Mouse (Mus musculus) layer of hippocampus, postnatal 14 days (tissue): ENCODE results near the gene Ankrd1. TPM values are rescaled to one million over a fixed set of nuclear protein-coding genes. Genes with fewer than 3 reads are reported as not detected.

Experiments used
- DNase-seq, 2 experiments: peaks; one replicate each; pipeline ENCODE4 v3.0.0; 2021 to 2022; ENCODE audit warnings: low spot score in 2 of 2, mixed read lengths in 1 of 2
- total RNA-seq, 2 experiments: library from RNA; stranded (reverse); gene quantifications; 2 replicates each; pipeline ENCODE4 v1.2.3; 2021

The Ankrd1 gene
- total RNA-seq, 2 experiments from 2014 or later: not detected

- peak in 1 of 2 experiments; percentile 55 for DNase-seq
These were observed 8.6 kb downstream of the Ankrd1 start for GRCm38 (mm10) chr19:36111054-36111895.

GRCm38 (mm10) chr19:36110465-36110864, 9.4 kb downstream of the Ankrd1 start:
- DNase-seq: no peak

GRCm38 (mm10) chr19:36109318-36109944, 10.5 kb downstream of the Ankrd1 start:
- no peak for DNase-seq

- no peak for DNase-seq
These were observed 16.0 kb downstream of the Ankrd1 start for GRCm38 (mm10) chr19:36103909-36104308.

GRCm38 (mm10) chr19:36098916-36099315, 21.0 kb downstream of the Ankrd1 start:
- no peak for DNase-seq

- DNase-seq: no peak
These were observed 21.6 kb downstream of the Ankrd1 start for GRCm38 (mm10) chr19:36098265-36098664.

GRCm38 (mm10) chr19:36097194-36097593, 22.7 kb downstream of the Ankrd1 start:
- DNase-seq: no peak

- DNase-seq: peak in 1 of 2 experiments; percentile 35
These were observed 29.1 kb downstream of the Ankrd1 start for GRCm38 (mm10) chr19:36090781-36091180.

GRCm38 (mm10) chr19:36083262-36084225, 36.4 kb downstream of the Ankrd1 start, which contains the start of gene Rpp30:
Gene Rpp30 (plus strand): TSS chr19:36083716.
- peak; percentile 60 to 91 for DNase-seq

- DNase-seq: peak in 1 of 2 experiments; percentile 63
These were observed 37.2 kb downstream of the Ankrd1 start for GRCm38 (mm10) chr19:36082606-36083261.

GRCm38 (mm10) chr19:36062801-36063529, 56.9 kb downstream of the Ankrd1 start:
- no peak for DNase-seq

Other genes starting within 250 kb of the Ankrd1 start
- gene Htr7, start 62.6 kb downstream of the Ankrd1 start, total RNA-seq: 10 to 100 TPM; 14.2 to 15.9 TPM
- gene Rpp30, start 36.4 kb downstream of the Ankrd1 start, total RNA-seq: 10 to 100 TPM; 15.0 to 18.0 TPM
- gene Pcgf5, start 228.2 kb upstream of the Ankrd1 start, total RNA-seq: 1 to 10 TPM; 8.2 to 8.5 TPM